Mouse (Mus musculus): ENCODE results near the gene Gpr85. TPM values are rescaled to one million over a fixed set of nuclear protein-coding genes. Genes with fewer than 3 reads are reported as not detected.

Gpr85 gene
- 4.4 and 4.5 TPM in 2 replicates for polyA plus RNA-seq (2015; fragmentation: Nextera tagmentation; extraction: Ambion mirVana)

DNA sequence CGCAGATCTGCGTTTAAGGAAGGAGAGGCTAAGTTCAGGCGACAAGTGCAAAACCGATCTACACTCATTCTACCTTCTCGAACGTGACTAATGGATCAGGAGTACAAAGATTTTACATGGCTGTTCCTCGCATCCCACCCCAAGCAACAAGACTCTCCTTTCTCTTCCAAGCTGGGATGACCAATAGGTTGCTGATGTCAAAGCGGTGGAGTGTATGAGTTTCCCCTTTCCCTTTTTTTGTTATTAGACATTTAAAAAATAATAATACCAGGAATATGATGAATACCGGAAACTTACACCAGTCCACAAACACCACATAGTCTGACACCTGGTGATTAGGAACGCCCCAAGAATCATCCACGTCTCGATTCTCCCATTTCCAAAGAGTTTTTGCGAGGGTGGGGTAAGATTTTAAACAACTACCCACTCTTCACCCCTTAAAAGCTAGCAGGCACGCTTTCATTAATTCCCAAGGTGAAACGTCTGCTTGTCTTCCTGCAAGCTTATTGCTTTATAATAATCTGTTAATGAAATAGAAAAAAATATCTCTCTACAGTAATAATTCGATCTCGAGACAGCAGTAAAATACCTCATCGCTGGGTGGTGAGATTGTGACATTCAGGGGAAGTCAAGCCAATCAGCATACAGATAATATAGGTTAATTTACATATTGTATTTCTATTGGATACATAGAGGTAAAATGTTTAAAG is at the start of gene Gpr85:
Gpr85 (minus strand) TSS at position 598 of the 710 bp plus-strand sequence.
- H3K9ac ChIP-seq = peak within 1 kb of the TSS; percentile 63
- H3K27ac ChIP-seq = peak within 1 kb of the TSS; percentile 74
- H3K4me3 ChIP-seq (replicated peaks) = peak within 1 kb of the TSS; percentile 64
- WGBS = 42% methylated on average over 18 of the region's 18 CpGs
- H3K4me2 ChIP-seq = peak within 1 kb of the TSS; percentile 96
- no peaks in the 10 kb centered on the region for H3K9me3 ChIP-seq
- H3K36me3 ChIP-seq = no peaks in the 10 kb centered on the region
- ATAC-seq (ENCODE audit: insufficient read depth, low FRiP score, low read depth) = no peak
- H3K4me1 ChIP-seq = no peaks in the 10 kb centered on the region
- no peaks in the 10 kb centered on the region for H3K27me3 ChIP-seq (replicated peaks)

DNA sequence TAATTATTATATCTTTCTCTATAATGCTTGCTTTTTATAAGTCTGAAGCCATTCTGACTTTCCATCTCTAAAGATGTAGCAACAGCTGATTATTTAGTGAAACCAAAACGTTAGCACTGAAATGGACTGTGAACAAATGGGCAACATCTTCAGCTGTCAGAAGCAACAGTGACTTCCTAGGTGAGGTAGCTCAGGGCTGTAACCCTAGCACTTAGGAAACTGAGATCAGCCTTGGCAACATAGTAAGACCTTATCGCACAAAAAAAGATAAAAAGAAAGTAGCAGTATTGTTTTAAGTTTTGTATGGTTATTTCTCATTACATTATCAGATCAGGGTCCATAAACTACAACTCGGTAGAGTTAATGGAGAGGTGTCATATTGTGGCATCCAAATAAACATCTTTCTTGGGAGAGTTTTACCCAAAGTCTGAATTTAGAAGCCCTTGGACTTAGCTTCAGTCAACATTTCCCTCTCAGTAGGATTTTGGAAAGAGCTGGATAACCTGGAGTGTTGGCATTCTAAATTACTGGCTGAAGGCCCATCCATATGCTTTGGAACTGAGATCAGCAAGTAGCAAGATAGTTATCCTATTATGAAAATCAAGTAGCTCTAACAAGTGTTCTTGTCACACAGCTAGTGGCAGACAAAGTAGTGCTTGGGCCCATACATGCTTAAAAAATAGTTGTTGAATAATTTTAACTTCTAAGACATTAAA is 45.3 kb upstream of the Gpr85 start:
- 79% methylated on average over 3 of the region's 3 CpGs for WGBS
- Histone ChIP-seq H3K27ac (no peak overlapping the region), H3K4me1 (no peaks in the 10 kb centered on the region), H3K4me2 (no peak overlapping the region), H3K9ac (no peak overlapping the region), H3K9me3 (no peaks in the 10 kb centered on the region), H3K27me3 (replicated peaks) (no peaks in the 10 kb centered on the region), H3K36me3 (no peaks in the 10 kb centered on the region), H3K4me3 (replicated peaks) (no peak overlapping the region)
- ATAC-seq (ENCODE audit: insufficient read depth, low FRiP score, low read depth) = no peak

DNA sequence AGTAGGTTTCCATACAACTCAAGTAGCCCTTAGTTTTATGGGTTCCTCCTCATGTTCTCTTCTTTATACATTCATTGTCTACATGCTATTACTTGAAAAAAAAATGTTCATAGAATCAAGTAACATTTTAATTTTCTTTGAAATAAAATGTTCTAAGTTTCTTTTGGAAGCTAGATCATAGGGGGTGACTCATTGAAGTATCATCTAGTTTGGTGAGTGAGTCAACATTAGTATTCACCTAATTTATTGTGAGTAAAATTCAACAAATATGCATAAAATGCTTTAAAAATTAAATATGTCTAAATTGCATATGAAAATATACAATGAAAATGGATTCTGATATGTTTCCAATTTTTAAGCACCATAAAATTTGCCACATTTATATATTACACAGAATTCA is 43.2 kb upstream of the Gpr85 start:
- ATAC-seq (ENCODE audit: insufficient read depth, low FRiP score, low read depth) = no peak
- H3K27ac ChIP-seq = no peak overlapping the region
- no peaks in the 10 kb centered on the region for H3K27me3 ChIP-seq (replicated peaks)
- H3K9ac ChIP-seq = no peak overlapping the region
- H3K9me3 ChIP-seq = no peaks in the 10 kb centered on the region
- no peak overlapping the region for H3K4me2 ChIP-seq
- no peaks in the 10 kb centered on the region for H3K4me1 ChIP-seq
- no peak overlapping the region for H3K4me3 ChIP-seq (replicated peaks)
- H3K36me3 ChIP-seq = no peaks in the 10 kb centered on the region

DNA sequence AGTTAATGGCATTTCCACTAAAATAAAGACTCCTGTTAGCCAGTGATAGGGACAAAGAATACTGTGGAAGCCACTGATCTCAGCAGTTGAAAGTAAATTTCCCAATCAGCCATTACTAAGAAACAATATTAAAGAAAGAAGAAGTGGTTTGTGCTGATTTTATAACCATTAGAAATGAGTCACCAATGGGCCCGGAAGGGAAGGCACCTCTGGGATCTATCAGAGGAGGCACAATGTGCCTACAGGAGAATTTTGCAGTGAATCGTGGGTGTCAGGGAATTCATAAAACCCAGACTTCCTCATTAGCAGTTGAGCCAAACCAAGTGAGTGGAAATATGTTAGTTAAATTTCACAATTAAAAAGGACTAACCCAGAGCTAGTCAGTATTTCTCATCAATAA is 34.2 kb upstream of the Gpr85 start:
- 73% methylated on average over 2 of the region's 2 CpGs for WGBS

DNA sequence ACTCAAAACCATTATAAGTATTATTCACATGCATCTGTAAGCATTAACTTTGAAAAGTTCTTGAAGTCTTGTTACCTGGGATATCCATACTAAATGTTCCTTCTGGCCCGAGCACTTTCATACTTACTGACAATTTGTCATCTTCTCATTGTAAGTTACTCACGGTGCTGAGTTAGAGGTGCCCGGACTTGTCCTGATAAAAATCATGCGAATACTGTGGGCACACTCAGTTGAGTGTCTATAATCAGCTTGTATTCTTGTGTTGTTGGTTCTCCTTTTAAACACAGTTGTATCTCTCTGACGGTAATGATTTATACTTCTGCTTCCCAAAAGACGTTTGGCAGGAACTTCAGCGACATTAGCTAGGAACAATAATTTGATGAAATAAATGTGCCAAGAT is 32.3 kb upstream of the Gpr85 start:
- Histone ChIP-seq H3K36me3 (no peaks in the 10 kb centered on the region), H3K9ac (no peak overlapping the region), H3K9me3 (no peaks in the 10 kb centered on the region), H3K4me1 (no peaks in the 10 kb centered on the region), H3K27ac (peak overlapping the region; percentile 92; the same call in 1 of the 2 replicates), H3K4me3 (replicated peaks) (no peak overlapping the region; the same call in 1 of the 2 replicates), H3K4me2 (peak overlapping the region; percentile 42), H3K27me3 (replicated peaks) (no peaks in the 10 kb centered on the region)
- no peak for ATAC-seq (ENCODE audit: insufficient read depth, low FRiP score, low read depth)
- WGBS = 46% methylated on average over 7 of the region's 7 CpGs

More for the DNA sequence above, 34.2 kb upstream of the Gpr85 start:
- Histone ChIP-seq H3K27ac (no peak overlapping the region), H3K4me3 (replicated peaks) (no peak overlapping the region), H3K36me3 (no peaks in the 10 kb centered on the region), H3K9me3 (no peaks in the 10 kb centered on the region), H3K9ac (no peak overlapping the region), H3K4me1 (no peaks in the 10 kb centered on the region), H3K4me2 (no peak overlapping the region), H3K27me3 (replicated peaks) (no peaks in the 10 kb centered on the region)
- ATAC-seq (ENCODE audit: insufficient read depth, low FRiP score, low read depth) = no peak

DNA sequence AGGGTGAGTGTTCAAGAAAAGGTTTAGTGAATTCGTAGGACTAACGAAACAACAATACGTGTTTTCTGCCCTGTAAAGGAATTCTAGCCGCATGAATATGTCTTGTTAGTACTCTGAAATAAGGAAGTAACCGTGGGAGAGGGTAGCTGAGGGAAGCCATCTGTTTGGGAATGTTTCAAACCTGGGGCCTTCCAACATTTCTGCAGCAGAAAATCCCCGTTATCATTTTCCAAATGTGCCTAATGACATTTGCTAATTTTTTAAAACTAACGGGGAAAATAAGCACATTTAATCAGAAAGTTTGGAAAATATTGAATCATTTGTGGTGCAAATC is 31.9 kb upstream of the Gpr85 start:
- H3K9ac ChIP-seq = no peak overlapping the region
- peak; percentile 51 for ATAC-seq (ENCODE audit: insufficient read depth, low FRiP score, low read depth)
- WGBS = under 1% methylated on average over 7 of the region's 7 CpGs
- H3K4me2 ChIP-seq = peak overlapping the region; percentile 42
- H3K27ac ChIP-seq = peak overlapping the region; percentile 92
- H3K4me1 ChIP-seq = no peaks in the 10 kb centered on the region
- H3K4me3 ChIP-seq (replicated peaks) = peak overlapping the region; percentile 61
- H3K27me3 ChIP-seq (replicated peaks) = no peaks in the 10 kb centered on the region
- H3K36me3 ChIP-seq = no peaks in the 10 kb centered on the region
- no peaks in the 10 kb centered on the region for H3K9me3 ChIP-seq

DNA sequence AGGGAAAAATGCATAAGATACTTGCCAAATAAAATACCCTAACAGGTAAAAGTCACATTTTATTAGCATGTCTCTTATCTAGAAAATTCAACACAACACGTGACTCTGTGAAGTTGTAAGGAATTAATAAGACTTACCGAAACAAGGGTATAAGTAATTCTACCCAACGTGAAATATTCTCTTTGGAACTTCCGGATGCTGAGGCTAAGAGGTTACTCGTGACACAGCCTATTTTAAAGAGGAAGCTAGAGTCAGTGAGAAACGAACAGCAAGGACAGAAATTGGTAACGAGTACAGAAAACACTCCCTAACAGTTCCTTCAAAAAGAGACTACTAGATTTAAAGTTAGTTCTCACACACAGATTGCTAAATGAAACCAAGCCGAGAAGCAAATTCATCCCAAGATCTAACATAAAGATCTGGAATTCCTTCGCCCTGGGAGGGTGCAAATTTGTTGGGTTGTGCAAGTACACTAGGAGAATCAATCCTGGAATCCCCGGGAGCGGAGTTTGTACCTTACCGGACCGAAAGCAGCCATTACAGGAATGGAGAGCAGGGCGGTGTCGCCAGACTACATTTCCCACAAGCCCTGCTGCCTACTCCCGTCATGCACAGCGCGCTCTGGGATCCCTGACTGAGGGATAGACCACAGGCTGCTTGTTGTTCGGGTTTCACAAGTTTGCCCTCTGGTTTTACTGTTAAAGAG is 31.3 kb upstream of the Gpr85 start, which contains the start of gene 2610001J05Rik:
2610001J05Rik (minus strand) TSS at position 600 of the 706 bp plus-strand sequence.
- peak within 1 kb of the TSS; percentile 49 for H3K4me2 ChIP-seq
- H3K4me3 ChIP-seq (replicated peaks) = peak within 1 kb of the TSS; percentile 61
- under 1% methylated on average over 19 of the region's 19 CpGs for WGBS
- peak within 1 kb of the TSS; percentile 92 for H3K27ac ChIP-seq
- peak within 1 kb of the TSS; percentile 29; the same call in 1 of the 2 replicates for H3K9ac ChIP-seq
- ATAC-seq (ENCODE audit: insufficient read depth, low FRiP score, low read depth) = peak; percentile 100
- no peaks in the 10 kb centered on the region for H3K36me3 ChIP-seq
- H3K27me3 ChIP-seq (replicated peaks) = no peaks in the 10 kb centered on the region
- no peaks in the 10 kb centered on the region for H3K4me1 ChIP-seq
- no peaks in the 10 kb centered on the region for H3K9me3 ChIP-seq

DNA sequence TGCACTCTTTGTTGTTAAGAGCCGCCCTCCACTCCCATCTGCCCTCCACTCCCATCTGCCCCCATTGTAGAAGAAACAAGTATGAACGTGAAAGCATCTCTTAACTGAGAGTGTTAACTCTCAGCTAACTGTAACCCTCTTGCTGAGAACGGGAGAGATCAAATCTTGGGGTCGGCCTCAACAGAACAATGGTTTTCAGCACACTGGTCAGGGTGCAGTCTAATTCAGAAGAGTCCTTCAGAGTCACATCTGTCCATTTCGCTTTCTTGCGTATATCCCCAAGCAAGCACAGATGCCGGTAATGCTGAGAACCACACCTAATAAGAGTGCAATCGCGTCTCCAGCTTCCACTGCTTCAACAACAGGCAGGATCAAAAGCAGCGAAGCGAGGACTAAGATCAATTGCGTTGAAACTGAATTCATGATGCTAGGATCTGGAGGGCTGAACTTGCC is 30.6 kb upstream of the Gpr85 start:
- H3K27ac ChIP-seq = peak overlapping the region; percentile 13; the same call in 1 of the 2 replicates
- no peaks in the 10 kb centered on the region for H3K27me3 ChIP-seq (replicated peaks)
- WGBS = 37% methylated on average over 12 of the region's 12 CpGs
- no peak for ATAC-seq (ENCODE audit: insufficient read depth, low FRiP score, low read depth)
- no peaks in the 10 kb centered on the region for H3K4me1 ChIP-seq
- H3K4me2 ChIP-seq = peak overlapping the region; percentile 49
- no peaks in the 10 kb centered on the region for H3K36me3 ChIP-seq
- H3K9ac ChIP-seq = no peak overlapping the region
- H3K9me3 ChIP-seq = no peaks in the 10 kb centered on the region
- H3K4me3 ChIP-seq (replicated peaks) = peak overlapping the region; percentile 27

DNA sequence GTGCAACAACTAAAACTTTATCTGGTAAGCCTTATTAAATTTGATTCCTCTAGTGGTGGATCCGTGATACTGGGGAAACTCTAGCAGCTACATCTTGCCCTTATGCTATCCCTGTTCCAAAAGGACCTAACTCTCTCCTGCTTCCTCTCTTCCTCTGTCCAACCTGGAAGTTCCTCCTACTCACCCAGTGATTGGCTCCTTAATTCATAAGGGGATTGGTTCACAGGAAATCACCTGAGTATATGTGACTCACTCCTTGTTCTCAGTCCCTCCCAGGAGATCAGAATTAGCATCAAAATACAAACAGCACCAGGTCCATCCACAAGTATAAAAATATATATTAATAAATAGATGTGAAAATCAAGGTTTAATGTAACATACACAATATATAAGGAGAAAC is 20.9 kb upstream of the Gpr85 start:
- Histone ChIP-seq H3K4me1 (no peaks in the 10 kb centered on the region), H3K4me3 (replicated peaks) (no peak overlapping the region), H3K36me3 (no peaks in the 10 kb centered on the region), H3K4me2 (no peak overlapping the region), H3K27me3 (replicated peaks) (no peaks in the 10 kb centered on the region), H3K9me3 (no peaks in the 10 kb centered on the region), H3K27ac (no peak overlapping the region), H3K9ac (no peak overlapping the region)
- ATAC-seq (ENCODE audit: insufficient read depth, low FRiP score, low read depth) = no peak
- 93% methylated on average over 1 of the region's 1 CpGs for WGBS

DNA sequence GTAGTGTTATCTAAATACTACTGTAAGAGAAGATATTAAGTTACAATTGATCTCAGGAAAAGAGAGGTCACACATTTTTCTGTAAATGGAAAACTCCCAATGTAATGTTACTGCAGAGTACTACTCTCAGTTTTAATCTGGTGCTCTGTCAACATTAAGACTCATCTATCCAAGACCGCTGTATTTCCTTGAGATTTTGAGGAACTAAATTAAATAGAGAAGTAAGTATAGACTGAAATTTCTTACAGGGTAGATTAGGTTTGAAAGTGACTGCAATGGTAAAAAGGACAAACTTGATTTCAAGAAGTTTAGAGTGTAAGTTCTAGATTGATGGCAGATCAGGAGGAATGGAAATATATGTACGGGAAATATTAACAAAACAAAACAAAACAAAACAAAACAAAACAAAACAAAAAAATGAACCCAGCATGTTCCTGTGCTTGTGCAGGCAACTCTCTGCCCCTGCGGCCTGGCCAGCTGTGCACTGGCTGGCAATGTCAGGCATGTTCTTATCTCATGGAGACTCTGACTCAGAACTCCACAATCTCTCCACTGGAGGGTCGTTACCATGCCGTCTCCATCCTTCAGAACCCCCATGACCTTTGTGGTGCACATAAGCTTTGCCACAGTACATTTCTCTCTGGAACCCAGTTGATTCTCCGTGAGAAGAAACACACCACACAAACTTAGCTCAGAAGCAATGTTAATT is 20.3 kb upstream of the Gpr85 start:
- Histone ChIP-seq H3K9me3 (no peaks in the 10 kb centered on the region), H3K27ac (no peak overlapping the region), H3K4me1 (no peaks in the 10 kb centered on the region), H3K4me3 (replicated peaks) (no peak overlapping the region), H3K36me3 (no peaks in the 10 kb centered on the region), H3K9ac (no peak overlapping the region), H3K27me3 (replicated peaks) (no peaks in the 10 kb centered on the region), H3K4me2 (no peak overlapping the region)
- 67% methylated on average over 6 of the region's 6 CpGs for WGBS
- ATAC-seq (ENCODE audit: insufficient read depth, low FRiP score, low read depth) = no peak

DNA sequence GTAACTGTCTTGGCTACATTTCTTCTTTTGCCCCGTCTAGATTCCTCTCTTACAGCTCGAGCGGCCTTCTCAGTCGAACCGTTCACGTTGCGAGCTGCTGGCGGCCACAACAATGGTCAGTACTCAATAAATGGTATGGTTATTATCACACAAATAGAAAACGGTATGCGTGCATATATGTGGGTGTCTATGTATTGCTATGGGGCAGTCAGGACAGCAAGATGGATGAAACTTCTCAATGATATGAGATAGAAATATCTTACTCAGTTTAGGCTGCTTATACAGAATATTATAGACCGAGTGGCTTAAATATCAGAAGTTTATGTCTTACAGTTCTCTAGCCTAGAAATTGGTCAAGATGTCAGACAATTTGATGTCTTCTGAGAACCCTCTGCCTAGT is 14.5 kb upstream of the Gpr85 start:
- Histone ChIP-seq H3K4me3 (replicated peaks) (no peak overlapping the region), H3K9me3 (no peaks in the 10 kb centered on the region), H3K9ac (no peak overlapping the region), H3K27ac (no peak overlapping the region), H3K27me3 (replicated peaks) (no peaks in the 10 kb centered on the region), H3K4me2 (no peak overlapping the region), H3K4me1 (no peaks in the 10 kb centered on the region), H3K36me3 (no peaks in the 10 kb centered on the region)
- WGBS = 38% methylated on average over 11 of the region's 11 CpGs
- ATAC-seq (ENCODE audit: insufficient read depth, low FRiP score, low read depth) = no peak

Measured in stomach, embryonic 15.5 days (tissue).